Mouse (Mus musculus) common myeloid progenitor, adult 5-6 weeks (primary cell): ENCODE measurements around the gene Vps13d. TPM values are rescaled to one million over a fixed set of nuclear protein-coding genes. Genes with fewer than 3 reads are reported as not detected.

Experiments
- ATAC-seq: replicated peaks from 2 replicates; pipeline ENCODE4 v1.8.0; 2016; ENCODE audit warnings: low read depth, mild to moderate bottlenecking, moderate TSS enrichment, inconsistent platforms; ENCODE audit not compliant: poor library complexity, severe bottlenecking
- total RNA-seq: library from RNA; stranded (forward); fragments of 200-1000, 187-1606 nt; gene quantifications from 2 replicates; pipeline ENCODE4 v1.2.3, GENCODE M21; 2017

Gene Vps13d
- 26.6 and 41.7 TPM in 2 replicates for total RNA-seq

- ATAC-seq = peak; percentile 90
Observed at GRCm38 (mm10) chr4:145194559-145195162, at the start of gene Vps13d. TSS of gene Vps13d (minus strand) at chr4:145195005.

DNA sequence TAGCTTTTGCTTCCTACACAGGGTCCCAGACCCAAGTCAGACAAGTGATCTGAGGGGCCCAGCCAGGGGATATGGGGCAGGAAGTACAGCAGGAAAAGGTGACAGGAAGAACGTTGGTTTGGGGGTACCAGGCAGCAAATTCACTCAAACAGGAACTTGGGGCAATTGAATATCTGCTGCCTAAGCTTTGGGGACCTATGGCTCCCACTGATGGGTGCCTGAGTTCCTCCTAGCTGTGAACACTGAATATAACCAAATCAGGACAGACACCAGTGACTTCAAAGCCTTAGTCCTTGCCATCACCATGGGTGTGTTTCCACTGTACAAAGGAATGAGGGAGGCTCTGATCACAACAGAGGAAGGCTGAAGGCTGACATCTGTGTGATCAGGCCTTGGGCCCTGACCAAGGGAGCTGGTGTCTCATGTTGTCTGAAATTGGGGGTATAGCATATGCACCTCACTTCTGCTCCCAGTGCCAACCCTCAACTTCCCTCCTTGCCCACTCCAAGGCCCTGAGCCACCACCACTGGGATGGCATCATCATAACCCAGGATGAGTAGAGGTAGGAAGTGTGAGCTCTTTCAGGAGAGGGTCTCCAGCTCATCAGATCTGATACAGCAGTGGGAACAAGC lies 48.0 kb upstream of the Vps13d start:
- no peak for ATAC-seq

GRCm38 (mm10) chr4:145240723-145241231 lies 46.0 kb upstream of the Vps13d start:
- peak; percentile 85 for ATAC-seq

- ATAC-seq = peak; percentile 4; the same call in 1 of the 2 replicates
Observed at GRCm38 (mm10) chr4:145239049-145239830, 44.4 kb upstream of the Vps13d start.

DNA sequence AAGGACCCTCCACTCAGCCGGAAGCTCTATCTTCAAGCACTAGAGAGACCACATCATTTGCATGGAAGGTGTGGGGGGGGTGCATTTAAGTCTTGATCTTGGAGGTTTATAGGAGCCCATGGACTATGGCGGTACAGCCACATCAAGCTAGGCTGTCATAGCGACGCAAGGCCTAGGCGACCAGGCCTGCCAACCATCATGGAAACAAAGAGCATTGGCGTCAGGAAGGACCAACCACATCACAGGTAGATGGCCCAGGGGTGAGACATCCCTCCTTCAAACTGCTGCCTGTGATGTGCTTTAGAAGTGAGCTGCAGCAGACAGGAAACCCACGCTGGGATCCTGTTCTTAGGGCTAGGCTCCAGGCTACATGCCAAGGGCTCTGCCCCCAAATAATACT lies 41.2 kb upstream of the Vps13d start:
- ATAC-seq = no peak

DNA sequence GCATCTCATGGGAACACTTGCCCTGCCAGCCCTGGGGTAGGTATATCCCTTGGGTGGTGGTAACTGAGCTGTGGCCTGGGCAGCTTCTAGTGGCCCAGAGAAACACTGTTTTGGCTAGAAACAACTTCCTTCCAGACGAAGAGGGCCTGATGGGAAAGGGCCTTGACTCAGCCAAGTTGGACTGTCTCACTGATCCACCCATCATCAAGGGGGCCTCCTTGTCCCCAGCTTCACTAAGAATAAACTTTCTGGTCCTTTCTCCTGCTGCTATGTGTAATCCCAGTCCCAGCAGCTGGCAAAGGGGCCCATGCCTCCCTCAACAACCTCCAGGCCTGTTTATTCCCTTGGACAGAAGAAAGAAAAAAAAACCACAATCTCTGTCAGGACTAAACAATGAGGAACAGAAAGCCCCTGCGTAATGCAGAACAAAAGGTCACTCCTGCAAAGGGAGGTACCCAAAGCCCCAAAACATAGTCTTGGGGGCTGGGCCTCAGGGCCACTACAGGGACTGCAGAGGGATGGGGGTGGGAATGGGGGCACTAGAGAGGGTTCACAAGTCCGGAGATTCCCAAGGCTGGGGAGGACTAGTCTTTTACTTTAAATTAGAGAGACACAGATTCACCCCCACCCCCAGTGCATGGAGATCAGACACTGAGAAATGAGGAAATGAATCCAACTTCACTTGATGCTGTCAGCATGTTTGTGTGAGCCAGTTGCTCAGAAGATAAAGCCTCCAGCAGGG lies 38.9 kb upstream of the Vps13d start:
- ATAC-seq = peak; percentile 52

DNA sequence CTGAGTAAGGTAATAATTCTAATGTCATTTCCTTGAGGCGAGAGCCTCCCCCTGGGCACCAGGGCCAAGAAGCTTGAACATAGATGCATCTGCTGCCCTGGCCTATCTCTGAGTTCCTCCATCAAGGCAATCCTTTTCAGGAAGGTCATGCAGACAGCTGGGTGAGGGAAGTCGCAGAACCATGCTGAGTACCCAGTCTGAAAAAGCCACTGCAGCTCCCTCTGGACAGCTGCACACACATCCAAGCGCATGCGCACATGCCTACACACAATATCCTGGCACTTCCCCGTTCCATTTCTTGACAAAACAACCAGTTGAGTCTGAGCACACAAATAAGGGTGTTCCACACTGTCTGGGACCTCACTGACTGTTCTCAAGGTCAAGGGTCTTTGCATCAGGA lies 36.9 kb upstream of the Vps13d start:
- ATAC-seq = no peak

- no peak for ATAC-seq
Observed at GRCm38 (mm10) chr4:145230647-145231046, 35.8 kb upstream of the Vps13d start.

DNA sequence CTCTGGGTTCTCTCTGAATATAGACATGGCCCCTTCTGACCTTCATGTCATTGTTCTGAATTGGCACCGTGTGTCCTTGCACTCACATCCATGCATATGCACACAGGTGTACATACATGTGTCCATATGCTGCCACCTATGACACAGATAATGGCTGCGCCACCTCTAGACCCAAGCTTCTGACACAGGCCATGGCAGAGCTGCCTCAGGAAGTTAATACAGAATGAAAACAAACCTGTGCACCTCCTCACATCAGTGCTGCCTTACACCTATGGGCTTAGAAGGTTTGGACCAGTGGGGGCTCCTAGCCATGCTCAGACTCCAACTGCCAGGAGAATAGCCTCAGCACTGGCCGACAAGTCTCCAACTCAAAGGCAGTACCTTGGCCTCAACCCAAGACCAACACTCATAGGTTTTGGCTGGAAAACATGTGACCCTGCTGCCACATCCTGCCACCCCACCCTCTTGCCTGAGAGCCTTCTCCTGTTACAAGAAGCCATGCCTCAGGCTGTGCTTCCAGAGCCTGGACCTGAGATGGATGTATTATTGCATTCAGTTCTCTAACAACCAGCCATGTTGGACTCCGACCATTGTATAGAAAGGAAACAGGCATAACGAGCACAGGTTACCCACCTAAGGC lies 34.8 kb upstream of the Vps13d start:
- peak; percentile 37 for ATAC-seq

GRCm38 (mm10) chr4:145229051-145229450 lies 34.2 kb upstream of the Vps13d start:
- peak; percentile 50 for ATAC-seq

GRCm38 (mm10) chr4:145224613-145225012 lies 29.8 kb upstream of the Vps13d start:
- ATAC-seq = no peak

- peak; percentile 87 for ATAC-seq
Observed at GRCm38 (mm10) chr4:145222064-145222463, 27.3 kb upstream of the Vps13d start.

DNA sequence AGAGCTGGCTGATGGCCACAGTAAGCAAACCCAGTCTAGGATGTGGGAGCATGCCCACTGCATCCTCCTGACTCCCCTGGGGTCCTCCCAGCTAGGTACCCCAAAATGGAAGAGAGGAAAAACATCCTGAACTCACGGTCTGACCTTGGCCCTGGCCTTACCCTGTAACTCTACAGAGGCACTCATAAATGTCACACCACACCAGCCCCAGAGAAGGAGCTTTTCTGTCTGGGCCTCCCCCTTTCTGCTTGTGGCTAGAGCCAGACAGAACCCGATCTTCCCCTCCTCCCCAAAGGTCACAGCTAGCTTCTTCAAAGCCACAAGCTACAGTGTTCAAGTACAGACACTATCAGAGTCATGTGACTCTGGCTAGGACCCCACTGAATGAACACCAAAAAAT lies 26.6 kb upstream of the Vps13d start:
- peak; percentile 34 for ATAC-seq

GRCm38 (mm10) chr4:145220001-145220400 lies 25.2 kb upstream of the Vps13d start:
- no peak for ATAC-seq

- no peak for ATAC-seq
Observed at GRCm38 (mm10) chr4:145219240-145219985, 24.6 kb upstream of the Vps13d start.

DNA sequence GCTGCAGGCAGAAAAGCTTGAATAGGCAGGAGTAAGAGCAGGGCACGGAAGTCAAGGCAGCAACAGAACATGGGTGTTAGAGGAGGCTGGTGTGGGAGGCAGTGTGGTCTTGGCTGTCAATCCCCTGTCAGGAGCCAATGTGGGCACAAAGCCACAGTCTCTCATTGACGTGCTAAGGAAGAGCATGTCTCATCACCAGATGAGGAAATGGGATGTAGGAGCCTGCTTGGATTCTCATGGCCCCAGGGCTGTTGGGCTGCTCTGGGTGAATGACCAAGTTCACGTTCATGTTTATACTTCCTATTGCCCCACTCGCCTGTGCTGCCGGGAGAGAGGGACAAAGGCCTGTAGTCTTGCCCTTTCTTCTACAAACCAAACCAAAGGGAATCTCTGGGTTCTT lies 23.0 kb upstream of the Vps13d start:
- no peak for ATAC-seq

- ATAC-seq = no peak
Observed at GRCm38 (mm10) chr4:145217046-145217445, 22.2 kb upstream of the Vps13d start.

DNA sequence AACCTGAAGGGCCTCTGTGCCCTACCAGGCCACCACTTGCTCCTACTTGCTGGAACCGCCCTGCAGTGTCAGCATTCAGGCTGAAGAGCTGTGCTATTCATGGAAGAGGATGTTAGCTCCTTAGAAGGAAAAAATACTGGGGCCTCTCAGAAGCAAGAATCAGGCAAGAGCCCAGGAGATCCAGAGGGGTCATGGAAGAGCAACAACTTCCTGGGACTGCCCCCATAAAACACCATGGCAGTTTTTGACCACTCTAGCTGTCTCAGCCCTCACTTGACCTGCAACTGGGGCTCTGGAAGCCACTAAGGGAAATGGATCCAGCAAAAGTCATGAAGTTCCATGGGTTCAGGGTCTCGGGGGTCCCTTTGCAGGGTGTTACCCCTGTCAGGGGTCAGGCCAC lies 20.6 kb upstream of the Vps13d start:
- no peak for ATAC-seq

- ATAC-seq = no peak
Observed at GRCm38 (mm10) chr4:145214786-145215174, 20.0 kb upstream of the Vps13d start.
